Mouse (Mus musculus) midbrain, embryonic 12.5 days (tissue): ENCODE measurements around the gene Galr2. TPM values are rescaled to one million over a fixed set of nuclear protein-coding genes. Genes with fewer than 3 reads are reported as not detected.

Experiments used
- ATAC-seq: fragments of 200-750 bp; cut with Nextera tagmentation; 2 replicates; pipeline ENCODE4 v1.8.0; 2017; ENCODE audit warnings: low read depth, moderate TSS enrichment, moderate library complexity; ENCODE audit not compliant: low FRiP score
- H3K27ac ChIP-seq: fragments of 300-500 bp; sonication (generic); replicated peaks from 2 replicates; pipeline ENCODE4 v1.5.1; 2016; ENCODE audit warnings: mild to moderate bottlenecking
- H3K27me3 ChIP-seq: fragments of 300-500 bp; sonication (generic); 2 replicates; pipeline ENCODE4 v1.6.1; 2016; ENCODE audit warnings: mild to moderate bottlenecking
- H3K36me3 ChIP-seq: fragments of 300-500 bp; sonication (generic); 2 replicates; pipeline ENCODE4 v1.6.1; 2016
- H3K4me1 ChIP-seq: fragments of 300-500 bp; sonication (generic); 2 replicates; pipeline ENCODE4 v1.6.1; 2016
- H3K4me2 ChIP-seq: fragments of 300-500 bp; sonication (generic); replicated peaks from 2 replicates; pipeline ENCODE4 v1.6.1; 2016; ENCODE audit warnings: mild to moderate bottlenecking, moderate library complexity
- H3K4me3 ChIP-seq: fragments of 300-500 bp; sonication (generic); 2 replicates; pipeline ENCODE4 v1.5.1; 2016; ENCODE audit warnings: mild to moderate bottlenecking
- H3K9ac ChIP-seq: fragments of 300-500 bp; sonication (generic); replicated peaks from 2 replicates; pipeline ENCODE4 v1.6.1; 2016; ENCODE audit warnings: mild to moderate bottlenecking, moderate library complexity
- H3K9me3 ChIP-seq: fragments of 300-500 bp; sonication (generic); 2 replicates; pipeline ENCODE4 v1.6.1; 2016; ENCODE audit warnings: mild to moderate bottlenecking
- WGBS: fragments of 180-500 bp; shearing (Covaris S2); methylation state at CpG from one replicate; pipeline ENCODE4 v1.1.7; 2016; 5-methylcytosine and 5-hydroxymethylcytosine counted together
- polyA plus RNA-seq: library from polyadenylated mRNA; unstranded; fragments of >200 nt; fragmentation: Nextera tagmentation; extraction: Ambion mirVana; gene quantifications from 2 replicates; pipeline ENCODE4 v1.2.1, GENCODE M21; 2016

The Galr2 gene
- polyA plus RNA-seq, 1 experiment from 2014 or later, result 0.24 TPM

DNA sequence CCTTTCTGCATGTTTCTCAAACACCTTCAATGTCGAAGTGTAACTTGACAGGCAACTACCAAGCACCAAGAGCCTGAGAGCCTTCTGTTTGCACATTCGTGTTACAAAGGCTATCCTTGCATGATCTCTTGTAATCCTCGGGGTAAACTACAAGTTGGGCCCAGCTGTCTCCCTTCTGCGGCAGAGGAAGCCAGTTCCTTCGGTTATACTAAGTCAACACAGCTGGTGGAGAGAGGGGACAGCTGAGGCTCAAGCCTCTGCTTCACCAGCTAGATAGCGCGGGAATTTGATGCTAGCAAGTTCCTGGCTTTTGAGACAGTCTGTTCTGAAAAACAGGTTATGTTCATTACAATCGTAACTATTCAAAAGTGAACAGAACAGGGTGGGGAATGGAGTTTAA, 31.6 kb downstream of the Galr2 start:
- ATAC-seq, result no peak
- H3K27me3 ChIP-seq, result peaks cover 40% of the 10 kb centered on the region
- H3K4me3 ChIP-seq, result no peak overlapping the region
- H3K4me2 ChIP-seq, result no peak overlapping the region
- no peak overlapping the region for H3K9ac ChIP-seq
- 50% methylated on average over 8 of the region's 8 CpGs for WGBS
- H3K36me3 ChIP-seq, result no peaks in the 10 kb centered on the region
- H3K9me3 ChIP-seq, result no peaks in the 10 kb centered on the region
- peaks cover 4% of the 10 kb centered on the region; the same call in 1 of the 2 replicates for H3K4me1 ChIP-seq
- H3K27ac ChIP-seq, result no peak overlapping the region

DNA sequence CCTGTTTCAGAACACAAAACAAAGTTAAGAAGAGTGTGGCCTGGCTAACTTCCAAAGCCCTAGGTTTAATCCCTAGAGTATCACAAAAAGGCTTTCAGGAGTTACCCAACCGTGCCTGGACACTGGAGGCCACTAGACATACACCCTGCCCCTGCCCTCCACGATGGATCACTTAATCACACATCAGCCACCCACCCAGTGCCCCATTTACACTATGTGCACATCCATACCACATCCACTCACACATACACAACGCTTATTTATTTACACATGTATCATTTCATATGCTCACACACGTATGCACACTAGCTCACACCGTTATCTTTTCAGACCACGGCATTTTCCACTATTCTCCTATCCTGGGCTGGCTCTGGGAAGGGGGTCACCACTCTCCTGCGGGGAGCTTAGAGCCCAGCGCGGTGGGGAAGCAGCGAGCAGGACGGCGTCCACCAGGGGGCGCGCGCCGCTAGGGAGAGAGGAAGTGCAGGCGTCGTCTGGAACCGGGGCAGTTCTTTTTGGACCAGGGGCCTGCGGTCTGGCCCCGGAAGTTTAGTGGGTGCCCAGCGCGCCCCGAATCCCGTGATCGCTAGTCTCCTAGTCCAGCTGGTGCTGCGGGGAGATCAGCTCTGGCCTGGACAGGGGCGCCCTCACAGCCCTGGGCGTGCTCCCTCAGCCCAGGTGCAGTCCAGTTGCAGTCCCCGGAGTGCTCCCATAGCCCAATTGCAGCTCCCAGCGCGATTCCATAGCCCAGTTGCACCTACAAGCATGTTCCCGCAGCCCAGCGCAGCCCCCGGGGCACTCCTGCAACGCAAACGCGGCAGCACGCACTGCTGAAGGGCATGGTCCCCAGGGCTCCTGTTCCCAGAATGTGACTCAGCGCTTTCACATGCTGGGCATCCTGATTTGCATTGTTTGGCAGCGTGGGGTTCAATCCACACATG, 38.2 kb downstream of the Galr2 start:
- no peak overlapping the region for H3K27ac ChIP-seq

GRCm38 (mm10) chr11:116326963-116327603, 46.3 kb downstream of the Galr2 start:
- H3K4me1 ChIP-seq, result peaks cover 42% of the 10 kb centered on the region
- H3K4me3 ChIP-seq, result no peak overlapping the region
- H3K27me3 ChIP-seq, result peaks cover 11% of the 10 kb centered on the region
- no peak overlapping the region for H3K9ac ChIP-seq
- H3K4me2 ChIP-seq, result no peak overlapping the region
- no peak overlapping the region for H3K27ac ChIP-seq
- no peak for ATAC-seq
- H3K9me3 ChIP-seq, result no peaks in the 10 kb centered on the region
- WGBS, result 68% methylated on average over 7 of the region's 7 CpGs
- no peaks in the 10 kb centered on the region for H3K36me3 ChIP-seq

More for the DNA sequence above, 38.2 kb downstream of the Galr2 start:
- no peaks in the 10 kb centered on the region for H3K9me3 ChIP-seq
- 2% methylated on average over 41 of the region's 41 CpGs for WGBS
- H3K9ac ChIP-seq, result peak overlapping the region; percentile 53
- H3K4me2 ChIP-seq, result peak overlapping the region; percentile 80
- peak overlapping the region; percentile 39 for H3K4me3 ChIP-seq
- peak; percentile 63; the same call in 1 of the 2 replicates for ATAC-seq
- peaks cover 9% of the 10 kb centered on the region; the same call in 1 of the 2 replicates for H3K4me1 ChIP-seq
- H3K36me3 ChIP-seq, result no peaks in the 10 kb centered on the region
- H3K27me3 ChIP-seq, result peaks cover 35% of the 10 kb centered on the region

GRCm38 (mm10) chr11:116329314-116330210, 48.8 kb downstream of the Galr2 start:
- H3K4me1 ChIP-seq, result peaks cover 66% of the 10 kb centered on the region

DNA sequence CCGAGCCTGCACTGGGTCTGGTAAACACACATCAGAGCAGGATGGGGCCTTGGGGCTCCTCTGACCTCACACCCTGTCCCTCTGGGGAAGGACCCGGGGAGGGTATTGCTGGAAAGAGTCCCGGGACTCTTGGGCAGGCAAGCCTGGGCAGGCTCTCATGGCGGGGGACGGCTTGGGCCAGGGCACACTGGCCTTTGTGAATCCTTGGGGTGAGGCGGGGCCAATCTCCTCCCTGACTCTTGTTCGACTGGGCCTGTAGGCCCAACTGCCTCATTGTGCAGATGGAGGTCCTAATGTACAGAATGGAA, 49.4 kb downstream of the Galr2 start:
- Histone ChIP-seq H3K36me3 (no peaks in the 10 kb centered on the region), H3K9me3 (no peaks in the 10 kb centered on the region), H3K27ac (peak overlapping the region; percentile 86), H3K4me2 (no peak overlapping the region), H3K4me1 (peaks cover 72% of the 10 kb centered on the region), H3K4me3 (no peak overlapping the region), H3K27me3 (peaks cover 29% of the 10 kb centered on the region), H3K9ac (no peak overlapping the region)
- ATAC-seq, result no peak
- WGBS, result 57% methylated on average over 7 of the region's 7 CpGs

More at GRCm38 (mm10) chr11:116329314-116330210, 48.8 kb downstream of the Galr2 start:
- ATAC-seq, result peak; percentile 69
- Histone ChIP-seq H3K9me3 (no peaks in the 10 kb centered on the region), H3K9ac (peak overlapping the region; percentile 12), H3K36me3 (no peaks in the 10 kb centered on the region), H3K4me3 (no peak overlapping the region), H3K27ac (peak overlapping the region; percentile 86), H3K27me3 (peaks cover 23% of the 10 kb centered on the region), H3K4me2 (no peak overlapping the region)
- WGBS, result 40% methylated on average over 18 of the region's 18 CpGs

DNA sequence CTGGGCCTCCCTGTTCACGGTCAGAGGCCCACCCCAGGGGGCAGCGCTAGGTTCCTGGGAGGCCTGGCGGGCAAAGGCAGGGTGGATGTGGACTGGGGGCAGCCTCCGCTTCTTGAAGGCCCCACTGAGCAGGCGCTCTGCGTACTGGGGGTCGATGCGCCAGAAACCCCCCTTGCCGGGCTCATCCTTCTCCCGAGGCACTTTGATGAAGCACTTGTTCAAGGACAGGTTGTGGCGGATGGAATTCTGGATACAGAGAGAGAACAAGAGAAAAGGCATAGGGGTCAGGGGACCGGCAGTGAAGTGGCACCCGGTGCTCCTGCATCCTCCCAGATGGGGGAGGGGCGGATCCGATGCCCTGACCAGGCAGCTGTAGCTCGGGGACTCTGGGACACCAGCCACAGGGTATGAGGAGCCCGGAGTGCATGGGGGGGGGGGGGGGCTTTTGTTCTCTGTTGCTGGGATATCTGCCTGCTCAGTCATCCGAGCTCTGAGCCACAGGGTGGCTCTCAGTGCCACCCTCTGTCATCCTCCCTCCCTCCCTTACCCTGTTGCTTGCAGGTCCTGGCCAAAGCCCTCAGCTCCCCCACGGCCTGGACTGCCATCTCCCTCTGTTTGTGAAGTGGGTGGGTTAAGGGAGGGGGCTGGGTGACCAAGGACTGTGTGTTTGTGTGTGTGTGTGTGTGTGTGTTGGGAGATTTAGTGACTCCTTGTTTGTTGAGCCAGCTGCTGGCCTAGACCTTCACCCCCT, 51.7 kb downstream of the Galr2 start:
- H3K27ac ChIP-seq, result peak overlapping the region; percentile 75
- 18% methylated on average over 18 of the region's 19 CpGs for WGBS
- H3K4me2 ChIP-seq, result peak overlapping the region; percentile 34

GRCm38 (mm10) chr11:116332983-116333270, 52.2 kb downstream of the Galr2 start:
- H3K4me1 ChIP-seq, result peaks cover 89% of the 10 kb centered on the region
- no peak for ATAC-seq
- H3K4me3 ChIP-seq, result no peak overlapping the region
- peak overlapping the region; percentile 41; the same call in 1 of the 2 replicates for H3K9ac ChIP-seq
- no peaks in the 10 kb centered on the region for H3K36me3 ChIP-seq
- peak overlapping the region; percentile 75 for H3K27ac ChIP-seq
- peaks cover 44% of the 10 kb centered on the region for H3K27me3 ChIP-seq
- no peaks in the 10 kb centered on the region for H3K9me3 ChIP-seq
- peak overlapping the region; percentile 90; the same call in 1 of the 2 replicates for H3K4me2 ChIP-seq
- WGBS, result 61% methylated on average over 3 of the region's 3 CpGs

More for the DNA sequence above, 51.7 kb downstream of the Galr2 start:
- ATAC-seq, result peak; percentile 49
- Histone ChIP-seq H3K9me3 (no peaks in the 10 kb centered on the region), H3K36me3 (no peaks in the 10 kb centered on the region), H3K27me3 (peaks cover 39% of the 10 kb centered on the region), H3K9ac (peak overlapping the region; percentile 41; the same call in 1 of the 2 replicates), H3K4me3 (no peak overlapping the region), H3K4me1 (peaks cover 86% of the 10 kb centered on the region)

Other genes starting within 250 kb of the Galr2 start
- gene Unc13d, start 203.0 kb upstream of the Galr2 start, polyA plus RNA-seq, result 0.92 and 1.3 TPM in 2 replicates
- 92.4 and 102 TPM in 2 replicates for gene Wbp2, start 193.9 kb upstream of the Galr2 start, polyA plus RNA-seq
- gene Trim47, start 153.7 kb upstream of the Galr2 start, polyA plus RNA-seq, result 4.0 and 4.7 TPM in 2 replicates
- gene Trim65, start 149.8 kb upstream of the Galr2 start, polyA plus RNA-seq, result 1.3 and 1.7 TPM in 2 replicates
- 82.3 and 84.4 TPM in 2 replicates for gene Mrpl38, start 142.1 kb upstream of the Galr2 start, polyA plus RNA-seq
- 80.2 and 85.9 TPM in 2 replicates for gene Fbf1, start 112.8 kb upstream of the Galr2 start, polyA plus RNA-seq
- 50.4 and 60.0 TPM in 2 replicates for gene Ten1, start 82.1 kb upstream of the Galr2 start, polyA plus RNA-seq
- 37.9 and 42.6 TPM in 2 replicates for gene Acox1, start 81.9 kb upstream of the Galr2 start, polyA plus RNA-seq
- gene Evpl, start 42.9 kb upstream of the Galr2 start, polyA plus RNA-seq, result 0.75 and 1.1 TPM in 2 replicates
- 84.2 and 85.6 TPM in 2 replicates for gene Srp68, start 6.7 kb upstream of the Galr2 start, polyA plus RNA-seq
- 83.4 and 83.5 TPM in 2 replicates for gene Exoc7, start 26.3 kb downstream of the Galr2 start, polyA plus RNA-seq
- 9.8 and 10.5 TPM in 2 replicates for gene Foxj1, start 54.5 kb downstream of the Galr2 start, polyA plus RNA-seq
- gene Rnf157, start 132.1 kb downstream of the Galr2 start, polyA plus RNA-seq, result 35.7 and 37.8 TPM in 2 replicates
- gene Ubald2, start 153.2 kb downstream of the Galr2 start, polyA plus RNA-seq, result 47.7 and 52.5 TPM in 2 replicates
- gene Qrich2, start 185.3 kb downstream of the Galr2 start, polyA plus RNA-seq, result not detected in 2 replicates
- 175 and 183 TPM in 2 replicates for gene Prpsap1, start 213.3 kb downstream of the Galr2 start, polyA plus RNA-seq
- 4.6 and 7.1 TPM in 2 replicates for gene Sphk1, start 250.0 kb downstream of the Galr2 start, polyA plus RNA-seq